Mouse (Mus musculus) embryonic facial prominence, embryonic 10.5 days (tissue): Measurements from ENCODE around the gene Hist1h3d. TPM values are rescaled to one million over a fixed set of nuclear protein-coding genes. Genes with fewer than 3 reads are reported as not detected.
"Not testable (repeated sequence)": the region's sequence is repeated elsewhere in the genome, so short reads cannot be mapped to it uniquely, and the experiment has no call there.

ENCODE experiments used
- DNase-seq: peaks from one replicate; pipeline ENCODE4 v3.0.0-alpha.2; 2017; ENCODE audit warnings: low spot score
- H3K27ac ChIP-seq: fragments of 300-500 bp; sonication (generic); replicated peaks from 2 replicates; pipeline ENCODE4 v1.5.1; 2016; ENCODE audit warnings: mild to moderate bottlenecking
- H3K27me3 ChIP-seq: fragments of 300-500 bp; sonication (generic); replicated peaks from 2 replicates; pipeline ENCODE4 v1.6.1; 2016; ENCODE audit warnings: low read depth, mild to moderate bottlenecking; ENCODE audit not compliant: poor library complexity, severe bottlenecking
- H3K36me3 ChIP-seq: fragments of 300-500 bp; sonication (generic); replicated peaks from 2 replicates; pipeline ENCODE4 v1.6.1; 2016; ENCODE audit warnings: mild to moderate bottlenecking, moderate library complexity
- H3K4me1 ChIP-seq: fragments of 300-500 bp; sonication (generic); 2 replicates; pipeline ENCODE4 v1.6.1; 2016
- H3K4me3 ChIP-seq: fragments of 300-500 bp; sonication (generic); 2 replicates; pipeline ENCODE4 v1.5.1; 2016; ENCODE audit warnings: mild to moderate bottlenecking, moderate library complexity
- H3K9me3 ChIP-seq: fragments of 300-500 bp; sonication (generic); 2 replicates; pipeline ENCODE4 v1.6.1; 2016; ENCODE audit warnings: mild to moderate bottlenecking
- WGBS: fragments of 180-500 bp; shearing (Covaris S2); methylation state at CpG from one replicate; pipeline ENCODE4 v1.1.7; 2016; 5-methylcytosine and 5-hydroxymethylcytosine counted together
- polyA plus RNA-seq: library from polyadenylated mRNA; unstranded; fragments of >200 nt; fragmentation: Nextera tagmentation; extraction: Ambion mirVana; gene quantifications from 2 replicates; pipeline ENCODE4 v1.2.1, GENCODE M21; 2016

Hist1h3d gene
- 9.3 and 10.5 TPM in 2 replicates for polyA plus RNA-seq

- WGBS: under 1% methylated on average over 18 of the region's 18 CpGs
- peak; percentile 66 for DNase-seq
- H3K9me3 ChIP-seq: no peaks in the 10 kb centered on the region
- no peaks in the 10 kb centered on the region for H3K27me3 ChIP-seq
- no peaks in the 10 kb centered on the region for H3K36me3 ChIP-seq
- H3K27ac ChIP-seq: peak within 1 kb of the TSS; percentile 94
- peaks cover 26% of the 10 kb centered on the region for H3K4me1 ChIP-seq
- peak within 1 kb of the TSS; percentile 66 for H3K4me3 ChIP-seq
Observed at GRCm38 (mm10) chr13:23575271-23575851, at the start of gene Hist1h3d. Hist1h3d (plus strand) TSS chr13:23575763.

DNA sequence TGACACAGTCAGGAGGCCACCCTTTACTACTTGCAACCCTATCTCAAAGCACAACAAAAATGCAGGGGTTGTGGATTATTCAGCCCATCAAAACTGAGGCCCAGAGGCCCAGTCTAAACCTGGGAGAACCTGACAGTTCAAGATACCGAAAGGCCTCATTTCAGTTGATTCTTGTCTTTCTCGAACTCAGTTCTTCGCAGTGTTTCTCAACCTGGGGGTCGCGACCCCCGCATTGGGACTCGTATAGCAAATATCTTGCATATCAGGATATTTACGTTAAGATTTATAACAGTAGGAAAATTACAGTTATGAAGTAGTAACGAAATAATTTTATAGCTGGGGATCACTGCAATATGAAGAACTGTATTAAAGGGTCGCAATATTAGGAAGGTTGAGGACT is 49.7 kb upstream of the Hist1h3d start:
- Histone ChIP-seq H3K27me3 (no peaks in the 10 kb centered on the region), H3K27ac (0 out of 2 replicates have a peak overlapping the region, but pooled peaks have one; percentile 83), H3K4me3 (peak overlapping the region; percentile 57), H3K9me3 (no peaks in the 10 kb centered on the region), H3K4me1 (peaks cover 29% of the 10 kb centered on the region), H3K36me3 (no peaks in the 10 kb centered on the region)
- peak; percentile 66 for DNase-seq
- under 1% methylated on average over 10 of the region's 10 CpGs for WGBS

DNA sequence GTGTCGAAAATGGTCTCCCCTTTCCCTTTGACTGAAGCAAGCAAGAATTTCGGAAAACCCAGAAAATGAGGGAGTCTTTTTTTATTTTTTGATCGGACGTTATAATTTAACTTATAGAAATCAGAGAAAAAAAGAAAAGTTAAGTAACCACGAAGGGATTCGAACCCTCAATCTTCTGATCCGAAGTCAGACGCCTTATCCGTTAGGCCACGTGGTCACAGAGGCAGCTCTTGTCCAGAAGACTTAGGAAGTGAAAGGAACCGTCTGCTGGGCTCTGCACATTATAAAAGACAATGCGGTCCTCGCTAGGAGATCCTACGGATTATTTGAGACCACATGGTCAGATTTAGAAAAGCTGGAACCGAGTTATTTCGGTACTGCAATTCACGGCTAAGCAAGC is 49.3 kb upstream of the Hist1h3d start:
- Histone ChIP-seq H3K27ac (peak overlapping the region; percentile 83), H3K27me3 (no peaks in the 10 kb centered on the region), H3K4me1 (peaks cover 28% of the 10 kb centered on the region), H3K4me3 (peak overlapping the region; percentile 57), H3K36me3 (no peaks in the 10 kb centered on the region), H3K9me3 (no peaks in the 10 kb centered on the region)
- peak; percentile 89 for DNase-seq
- under 1% methylated on average over 17 of the region's 17 CpGs for WGBS

DNA sequence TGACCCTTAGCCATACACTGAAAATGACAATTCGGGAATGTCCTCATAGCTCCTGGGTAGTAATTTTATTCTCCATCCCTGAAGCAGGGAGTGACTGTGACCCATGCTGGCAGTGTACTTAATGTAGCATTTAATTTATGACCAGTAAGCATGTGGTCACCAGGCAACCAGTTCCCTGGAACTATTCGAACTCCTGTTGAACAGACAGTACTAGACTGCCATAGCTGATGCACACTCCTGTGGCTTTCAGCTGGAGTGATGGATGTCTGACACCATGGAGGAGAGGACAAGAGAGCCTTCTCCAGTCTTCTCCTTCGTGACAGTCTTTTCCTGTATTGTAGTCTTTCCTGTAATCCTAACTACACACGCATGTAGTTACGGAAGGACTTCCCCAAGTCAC is 46.6 kb upstream of the Hist1h3d start:
- H3K27ac ChIP-seq: no peak overlapping the region; the same call in 1 of the 2 replicates
- no peaks in the 10 kb centered on the region for H3K36me3 ChIP-seq
- H3K4me3 ChIP-seq: peak overlapping the region; percentile 60; the same call in 1 of the 2 replicates
- no peak for DNase-seq
- H3K27me3 ChIP-seq: no peaks in the 10 kb centered on the region
- H3K9me3 ChIP-seq: no peaks in the 10 kb centered on the region
- WGBS: 86% methylated on average over 5 of the region's 5 CpGs
- peaks cover 38% of the 10 kb centered on the region for H3K4me1 ChIP-seq

GRCm38 (mm10) chr13:23529480-23530165 is 45.9 kb upstream of the Hist1h3d start:
- Histone ChIP-seq H3K4me3 (peak overlapping the region; percentile 60), H3K4me1 (peaks cover 37% of the 10 kb centered on the region), H3K36me3 (no peaks in the 10 kb centered on the region), H3K9me3 (no peaks in the 10 kb centered on the region), H3K27me3 (no peaks in the 10 kb centered on the region), H3K27ac (peak overlapping the region; percentile 94)
- 49% methylated on average over 2 of the region's 2 CpGs for WGBS
- no peak for DNase-seq

- peak; percentile 66 for DNase-seq
- peaks cover 34% of the 10 kb centered on the region for H3K4me1 ChIP-seq
- peak overlapping the region; percentile 60 for H3K4me3 ChIP-seq
- WGBS: under 1% methylated on average over 20 of the region's 20 CpGs
- no peaks in the 10 kb centered on the region for H3K9me3 ChIP-seq
- no peaks in the 10 kb centered on the region for H3K36me3 ChIP-seq
- no peaks in the 10 kb centered on the region for H3K27me3 ChIP-seq
- peak overlapping the region; percentile 94 for H3K27ac ChIP-seq
Observed at GRCm38 (mm10) chr13:23530181-23530900, 45.2 kb upstream of the Hist1h3d start.

DNA sequence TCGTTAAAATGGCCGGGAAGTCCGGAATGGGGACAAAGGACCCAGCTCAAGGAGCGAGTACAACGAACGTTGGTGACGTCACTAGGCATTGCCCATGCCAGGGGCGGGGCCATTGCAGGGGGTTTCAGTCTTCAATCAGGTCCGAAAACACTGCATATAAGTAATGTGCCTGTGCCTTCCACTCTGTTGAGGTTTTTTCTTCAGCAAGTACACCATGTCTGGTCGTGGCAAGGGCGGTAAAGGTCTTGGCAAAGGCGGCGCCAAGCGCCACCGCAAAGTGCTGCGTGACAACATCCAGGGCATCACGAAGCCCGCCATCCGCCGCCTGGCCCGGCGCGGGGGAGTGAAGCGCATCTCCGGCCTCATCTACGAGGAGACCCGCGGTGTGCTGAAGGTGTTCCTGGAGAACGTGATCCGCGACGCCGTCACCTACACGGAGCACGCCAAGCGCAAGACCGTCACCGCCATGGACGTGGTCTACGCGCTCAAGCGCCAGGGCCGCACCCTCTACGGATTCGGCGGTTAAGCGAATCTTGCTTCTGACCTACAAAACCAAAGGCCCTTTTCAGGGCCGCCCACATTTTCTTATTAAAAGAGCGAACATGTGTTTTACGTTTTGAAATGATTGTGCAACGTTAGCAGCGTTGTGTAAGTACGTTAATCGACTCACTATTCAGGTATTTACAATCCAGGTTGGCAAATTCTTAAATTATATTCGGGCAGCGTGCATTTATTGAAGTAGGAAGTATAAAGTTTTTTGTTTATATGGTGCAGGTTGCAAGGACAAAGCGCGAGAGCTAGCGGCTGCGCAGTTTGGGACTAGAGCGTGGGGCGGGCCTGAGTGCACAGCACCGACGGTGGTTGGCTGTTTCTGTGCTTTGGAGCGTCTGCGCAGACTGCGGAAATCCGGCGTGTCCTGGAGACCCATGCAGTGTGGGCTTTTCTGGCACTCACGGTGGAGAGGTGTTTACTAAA is 44.4 kb upstream of the Hist1h3d start, which contains the start of gene Hist1h4h:
Hist1h4h (plus strand) TSS at position 150 of the 975 bp plus-strand sequence.
- Histone ChIP-seq H3K36me3 (no peaks in the 10 kb centered on the region), H3K9me3 (no peaks in the 10 kb centered on the region), H3K27ac (peak within 1 kb of the TSS; percentile 94), H3K4me1 (peaks cover 31% of the 10 kb centered on the region), H3K4me3 (peak within 1 kb of the TSS; percentile 60), H3K27me3 (no peaks in the 10 kb centered on the region)
- WGBS: under 1% methylated on average over 67 of the region's 70 CpGs
- DNase-seq: peak; percentile 95

GRCm38 (mm10) chr13:23532262-23533075 is 43.1 kb upstream of the Hist1h3d start:
- peak overlapping the region; percentile 94 for H3K27ac ChIP-seq
- peaks cover 35% of the 10 kb centered on the region for H3K4me1 ChIP-seq
- H3K9me3 ChIP-seq: no peaks in the 10 kb centered on the region
- H3K36me3 ChIP-seq: no peaks in the 10 kb centered on the region
- 26% methylated on average over 9 of the region's 9 CpGs for WGBS
- H3K4me3 ChIP-seq: peak overlapping the region; percentile 60
- H3K27me3 ChIP-seq: no peaks in the 10 kb centered on the region
- peak; percentile 53 for DNase-seq

GRCm38 (mm10) chr13:23533560-23534367 is 41.8 kb upstream of the Hist1h3d start, which contains the start of gene Hist1h2af:
Hist1h2af (plus strand) TSS chr13:23533906.
- DNase-seq: peak; percentile 84
- under 1% methylated on average over 33 of the region's 53 CpGs for WGBS
- not testable (repeated sequence) for H3K36me3 ChIP-seq, H3K9me3 ChIP-seq, H3K27me3 ChIP-seq
- H3K27ac ChIP-seq: peak within 1 kb of the TSS; percentile 94
- peaks cover 43% of the 10 kb centered on the region for H3K4me1 ChIP-seq
- peak within 1 kb of the TSS; percentile 60 for H3K4me3 ChIP-seq

- no peaks in the 10 kb centered on the region for H3K36me3 ChIP-seq
- peaks cover 36% of the 10 kb centered on the region for H3K4me1 ChIP-seq
- peak overlapping the region; percentile 94 for H3K27ac ChIP-seq
- under 1% methylated on average over 15 of the region's 15 CpGs for WGBS
- H3K4me3 ChIP-seq: peak overlapping the region; percentile 60
- H3K9me3 ChIP-seq: no peaks in the 10 kb centered on the region
- DNase-seq: peak; percentile 59
- H3K27me3 ChIP-seq: no peaks in the 10 kb centered on the region
Observed at GRCm38 (mm10) chr13:23534368-23535131, 41.0 kb upstream of the Hist1h3d start.
